Mouse (Mus musculus): ENCODE results near the gene Chd1l. TPM values are rescaled to one million over a fixed set of nuclear protein-coding genes. Genes with fewer than 3 reads are reported as not detected.

Gene Chd1l
- total and polyA plus RNA-seq, 3 experiments: 7.0 to 26.9 (median 16.3) TPM

- no peak for DNase-seq (ENCODE audit: low spot score)
- no peak overlapping the region for H3K4me3 ChIP-seq (ENCODE audit: low read depth, low read length)
- TF ChIP-seq POLR2AphosphoS5 (IDR thresholded peaks at IDR 0.05; ENCODE audit: insufficient replicate concordance, low read depth, low read length) (no peak), TAL1 (conservative IDR thresholded peaks at IDR 0.05; ENCODE audit: low read depth, low read length) (no peak), GATA2 (IDR thresholded peaks at IDR 0.05; ENCODE audit: borderline replicate concordance, low read depth, low read length) (no peak), CTCF (IDR thresholded peaks at IDR 0.05; ENCODE audit: low read depth, low read length) (no peak), GATA1 (IDR thresholded peaks at IDR 0.05; ENCODE audit: borderline replicate concordance, low read length) (no peak)
- H3K36me3 ChIP-seq (replicated peaks): peaks cover 85% of the 10 kb centered on the region
- no peaks in the 10 kb centered on the region for H3K9me3 ChIP-seq (replicated peaks)
- ATAC-seq (ENCODE audit: extremely low read depth, insufficient number of reproducible peaks, low FRiP score, poor library complexity, severe bottlenecking): no peak
- no peaks in the 10 kb centered on the region for H3K27me3 ChIP-seq (ENCODE audit: insufficient read depth, low read length)
- H3K4me1 ChIP-seq (ENCODE audit: insufficient read depth, low read depth, low read length): no peaks in the 10 kb centered on the region
Measured at GRCm38 (mm10) chr3:97564588-97564987, 45.4 kb downstream of the Chd1l start.

GRCm38 (mm10) chr3:97558554-97558953, 51.4 kb downstream of the Chd1l start:
- Histone ChIP-seq H3K36me3 (replicated peaks) (peaks cover 32% of the 10 kb centered on the region), H3K9me3 (replicated peaks) (no peaks in the 10 kb centered on the region), H3K4me3 (ENCODE audit: low read depth, low read length) (no peak overlapping the region), H3K27me3 (ENCODE audit: insufficient read depth, low read length) (no peaks in the 10 kb centered on the region), H3K4me1 (ENCODE audit: insufficient read depth, low read depth, low read length) (no peaks in the 10 kb centered on the region)
- DNase-seq (ENCODE audit: low spot score): no peak
- ATAC-seq (ENCODE audit: extremely low read depth, insufficient number of reproducible peaks, low FRiP score, poor library complexity, severe bottlenecking): no peak
- TF ChIP-seq GATA2 (IDR thresholded peaks at IDR 0.05; ENCODE audit: borderline replicate concordance, low read depth, low read length) (no peak), POLR2AphosphoS5 (IDR thresholded peaks at IDR 0.05; ENCODE audit: insufficient replicate concordance, low read depth, low read length) (peak; percentile 56; the same call in 1 of the 2 replicates)

- no peak overlapping the region for H3K4me3 ChIP-seq (ENCODE audit: low read depth, low read length)
- ATAC-seq (ENCODE audit: extremely low read depth, insufficient number of reproducible peaks, low FRiP score, poor library complexity, severe bottlenecking): no peak
- TF ChIP-seq POLR2AphosphoS5 (IDR thresholded peaks at IDR 0.05; ENCODE audit: insufficient replicate concordance, low read depth, low read length): no peak
- TF ChIP-seq GATA2 (IDR thresholded peaks at IDR 0.05; ENCODE audit: borderline replicate concordance, low read depth, low read length): no peak
- no peaks in the 10 kb centered on the region for H3K4me1 ChIP-seq (ENCODE audit: insufficient read depth, low read depth, low read length)
- H3K27me3 ChIP-seq (ENCODE audit: insufficient read depth, low read length): 0 out of 2 replicates have a peak, but pooled peaks cover 3% of the 10 kb centered on the region
- no peak for DNase-seq (ENCODE audit: low spot score)
- no peaks in the 10 kb centered on the region for H3K36me3 ChIP-seq (replicated peaks)
- H3K9me3 ChIP-seq (replicated peaks): no peaks in the 10 kb centered on the region
Measured at GRCm38 (mm10) chr3:97546205-97546604, 63.8 kb downstream of the Chd1l start.

- H3K36me3 ChIP-seq (replicated peaks): no peaks in the 10 kb centered on the region
- no peak for DNase-seq (ENCODE audit: low spot score)
- H3K4me3 ChIP-seq (ENCODE audit: low read depth, low read length): no peak overlapping the region
- no peaks in the 10 kb centered on the region for H3K27me3 ChIP-seq (ENCODE audit: insufficient read depth, low read length)
- ATAC-seq (ENCODE audit: extremely low read depth, insufficient number of reproducible peaks, low FRiP score, poor library complexity, severe bottlenecking): no peak
- TF ChIP-seq GATA2 (IDR thresholded peaks at IDR 0.05; ENCODE audit: borderline replicate concordance, low read depth, low read length): no peak
- no peak for TF ChIP-seq CTCF (IDR thresholded peaks at IDR 0.05; ENCODE audit: low read depth, low read length)
- no peak for TF ChIP-seq TAL1 (conservative IDR thresholded peaks at IDR 0.05; ENCODE audit: low read depth, low read length)
- no peak for TF ChIP-seq POLR2AphosphoS5 (IDR thresholded peaks at IDR 0.05; ENCODE audit: insufficient replicate concordance, low read depth, low read length)
- no peak for TF ChIP-seq GATA1 (IDR thresholded peaks at IDR 0.05; ENCODE audit: borderline replicate concordance, low read length)
- H3K4me1 ChIP-seq (ENCODE audit: insufficient read depth, low read depth, low read length): no peaks in the 10 kb centered on the region
- no peaks in the 10 kb centered on the region for H3K9me3 ChIP-seq (replicated peaks)
Measured at GRCm38 (mm10) chr3:97540171-97540570, 69.8 kb downstream of the Chd1l start.

- no peak for ATAC-seq (ENCODE audit: extremely low read depth, insufficient number of reproducible peaks, low FRiP score, poor library complexity, severe bottlenecking)
- TF ChIP-seq POLR2AphosphoS5 (IDR thresholded peaks at IDR 0.05; ENCODE audit: insufficient replicate concordance, low read depth, low read length) (no peak), GATA1 (IDR thresholded peaks at IDR 0.05; ENCODE audit: borderline replicate concordance, low read length) (no peak), TAL1 (conservative IDR thresholded peaks at IDR 0.05; ENCODE audit: low read depth, low read length) (no peak), GATA2 (IDR thresholded peaks at IDR 0.05; ENCODE audit: borderline replicate concordance, low read depth, low read length) (no peak), CTCF (IDR thresholded peaks at IDR 0.05; ENCODE audit: low read depth, low read length) (no peak)
- Histone ChIP-seq H3K4me3 (ENCODE audit: low read depth, low read length) (no peak overlapping the region), H3K4me1 (ENCODE audit: insufficient read depth, low read depth, low read length) (no peaks in the 10 kb centered on the region), H3K36me3 (replicated peaks) (no peaks in the 10 kb centered on the region), H3K9me3 (replicated peaks) (no peaks in the 10 kb centered on the region), H3K27me3 (ENCODE audit: insufficient read depth, low read length) (no peaks in the 10 kb centered on the region)
- no peak for DNase-seq (ENCODE audit: low spot score)
Measured at GRCm38 (mm10) chr3:97538634-97539033, 71.4 kb downstream of the Chd1l start.

GRCm38 (mm10) chr3:97537006-97537405, 73.0 kb downstream of the Chd1l start:
- no peaks in the 10 kb centered on the region for H3K36me3 ChIP-seq (replicated peaks)
- no peak for DNase-seq (ENCODE audit: low spot score)
- no peak for ATAC-seq (ENCODE audit: extremely low read depth, insufficient number of reproducible peaks, low FRiP score, poor library complexity, severe bottlenecking)
- no peak for TF ChIP-seq GATA2 (IDR thresholded peaks at IDR 0.05; ENCODE audit: borderline replicate concordance, low read depth, low read length)
- TF ChIP-seq CTCF (IDR thresholded peaks at IDR 0.05; ENCODE audit: low read depth, low read length): no peak
- H3K27me3 ChIP-seq (ENCODE audit: insufficient read depth, low read length): no peaks in the 10 kb centered on the region
- H3K4me1 ChIP-seq (ENCODE audit: insufficient read depth, low read depth, low read length): no peaks in the 10 kb centered on the region
- H3K4me3 ChIP-seq (ENCODE audit: low read depth, low read length): no peak overlapping the region
- H3K9me3 ChIP-seq (replicated peaks): no peaks in the 10 kb centered on the region

- TF ChIP-seq TAL1 (conservative IDR thresholded peaks at IDR 0.05; ENCODE audit: low read depth, low read length): no peak
- TF ChIP-seq GATA2 (IDR thresholded peaks at IDR 0.05; ENCODE audit: borderline replicate concordance, low read depth, low read length): no peak
- TF ChIP-seq GATA1 (IDR thresholded peaks at IDR 0.05; ENCODE audit: borderline replicate concordance, low read length): no peak
- TF ChIP-seq POLR2AphosphoS5 (IDR thresholded peaks at IDR 0.05; ENCODE audit: insufficient replicate concordance, low read depth, low read length): no peak
- TF ChIP-seq CTCF (IDR thresholded peaks at IDR 0.05; ENCODE audit: low read depth, low read length): no peak
- Histone ChIP-seq H3K4me3 (ENCODE audit: low read depth, low read length) (no peak overlapping the region), H3K4me1 (ENCODE audit: insufficient read depth, low read depth, low read length) (no peaks in the 10 kb centered on the region), H3K9me3 (replicated peaks) (no peaks in the 10 kb centered on the region), H3K36me3 (replicated peaks) (no peaks in the 10 kb centered on the region), H3K27me3 (ENCODE audit: insufficient read depth, low read length) (no peaks in the 10 kb centered on the region)
- DNase-seq (ENCODE audit: low spot score) (no peak), ATAC-seq (ENCODE audit: extremely low read depth, insufficient number of reproducible peaks, low FRiP score, poor library complexity, severe bottlenecking) (no peak)
Measured at GRCm38 (mm10) chr3:97535660-97536059, 74.3 kb downstream of the Chd1l start.
